Mouse (Mus musculus) erythroblast, adult 5-6 weeks (primary cell): ENCODE measurements around the gene Tgfbr1. TPM values are rescaled to one million over a fixed set of nuclear protein-coding genes. Genes with fewer than 3 reads are reported as not detected.
A peak's percentile ranks its signal among the peaks of the same experiment; 100 is the strongest.

Experiments
- ATAC-seq: replicated peaks from 2 replicates; pipeline ENCODE4 v1.8.0; 2016; ENCODE audit warnings: moderate number of reproducible peaks, mild to moderate bottlenecking, moderate TSS enrichment, inconsistent platforms; ENCODE audit not compliant: poor library complexity, low FRiP score, severe bottlenecking
- total RNA-seq, 2 experiments: library from RNA; stranded (forward) in 1 of 2; stranded (reverse) in 1 of 2; fragments of 150-400 nt in 1 of 2; fragments of 200-764, 138-1000 nt in 1 of 2; gene quantifications; 2 replicates each; pipeline versions ENCODE4 v1.2.3 to v1.2.4; 2015 to 2017; ENCODE audit warnings: low replicate concordance in 2 of 2

The Tgfbr1 gene
- total RNA-seq, 2 experiments from 2014 or later, result 6.3 to 7.8 TPM

- no peak for ATAC-seq
Observed at GRCm38 (mm10) chr4:47407161-47407560, 54.1 kb downstream of the Tgfbr1 start.

GRCm38 (mm10) chr4:47417871-47418270 is 64.8 kb downstream of the Tgfbr1 start:
- peak; percentile 43; the same call in 1 of the 2 replicates for ATAC-seq

GRCm38 (mm10) chr4:47419268-47419973 is 66.4 kb downstream of the Tgfbr1 start:
- no peak for ATAC-seq

- no peak for ATAC-seq
Observed at GRCm38 (mm10) chr4:47420191-47420590, 67.2 kb downstream of the Tgfbr1 start.

GRCm38 (mm10) chr4:47422194-47422593 is 69.2 kb downstream of the Tgfbr1 start:
- no peak for ATAC-seq

GRCm38 (mm10) chr4:47422946-47423345 is 69.9 kb downstream of the Tgfbr1 start:
- no peak for ATAC-seq

GRCm38 (mm10) chr4:47424376-47424775 is 71.4 kb downstream of the Tgfbr1 start:
- ATAC-seq, result no peak

GRCm38 (mm10) chr4:47425247-47425830 is 72.3 kb downstream of the Tgfbr1 start:
- ATAC-seq, result no peak

- no peak for ATAC-seq
Observed at GRCm38 (mm10) chr4:47427606-47428005, 74.6 kb downstream of the Tgfbr1 start.

GRCm38 (mm10) chr4:47430557-47430956 is 77.5 kb downstream of the Tgfbr1 start:
- ATAC-seq, result no peak

- no peak for ATAC-seq
Observed at GRCm38 (mm10) chr4:47431081-47431480, 78.1 kb downstream of the Tgfbr1 start.

GRCm38 (mm10) chr4:47432766-47433165 is 79.7 kb downstream of the Tgfbr1 start:
- no peak for ATAC-seq

GRCm38 (mm10) chr4:47435131-47435530 is 82.1 kb downstream of the Tgfbr1 start:
- ATAC-seq, result no peak

- ATAC-seq, result no peak
Observed at GRCm38 (mm10) chr4:47435566-47436360, 82.7 kb downstream of the Tgfbr1 start.

GRCm38 (mm10) chr4:47437365-47438340 is 84.6 kb downstream of the Tgfbr1 start:
- peak; percentile 69 for ATAC-seq

- ATAC-seq, result no peak
Observed at GRCm38 (mm10) chr4:47438956-47439355, 85.9 kb downstream of the Tgfbr1 start.

- ATAC-seq, result no peak
Observed at GRCm38 (mm10) chr4:47440951-47441350, 87.9 kb downstream of the Tgfbr1 start.

- no peak for ATAC-seq
Observed at GRCm38 (mm10) chr4:47448526-47448925, 95.5 kb downstream of the Tgfbr1 start.

GRCm38 (mm10) chr4:47449116-47449515 is 96.1 kb downstream of the Tgfbr1 start:
- ATAC-seq, result no peak
